Mouse (Mus musculus) embryonic fibroblast, embryonic 13.5 days (primary cell): ENCODE results near the gene Timm17b. TPM values are rescaled to one million over a fixed set of nuclear protein-coding genes. Genes with fewer than 3 reads are reported as not detected.
A peak's percentile ranks its signal among the peaks of the same experiment; 100 is the strongest.
"Not testable (repeated sequence)": the region's sequence is repeated elsewhere in the genome, so short reads cannot be mapped to it uniquely, and the experiment has no call there.

Source experiments
- H3K27ac ChIP-seq: 2 replicates; pipeline ENCODE4 v1.5.1; 2012; ENCODE audit warnings: low read length, control low read depth, inconsistent platforms; ENCODE audit not compliant: insufficient read depth
- H3K4me1 ChIP-seq: 2 replicates; pipeline ENCODE4 v1.6.1; 2011; ENCODE audit warnings: low read length; ENCODE audit not compliant: control insufficient read depth, insufficient read depth
- H3K4me3 ChIP-seq: 2 replicates; pipeline ENCODE4 v1.5.1; 2011; ENCODE audit warnings: mild to moderate bottlenecking, control low read depth, low read length; ENCODE audit not compliant: insufficient read depth
- CTCF ChIP-seq: IDR thresholded peaks from 2 replicates; pipeline ENCODE4 v1.5.1; 2011; ENCODE audit warnings: mild to moderate bottlenecking, control low read depth, low read length, moderate library complexity, borderline replicate concordance; ENCODE audit not compliant: insufficient read depth
- POLR2A ChIP-seq: IDR thresholded peaks from 2 replicates; pipeline ENCODE4 v1.6.1; 2011; ENCODE audit warnings: low read depth, mild to moderate bottlenecking, control low read depth, low read length, moderate library complexity
- polyA plus RNA-seq: library from polyadenylated mRNA; stranded (reverse); fragments of >200 nt; gene quantifications from 2 replicates; pipeline ENCODE4 v1.2.4, GENCODE M21; 2011; ENCODE audit warnings: low read depth; ENCODE audit not compliant: missing spikeins, insufficient read length

The Timm17b gene
- polyA plus RNA-seq, 1 experiment = 39.9 TPM

GRCm38 (mm10) chrX:7878007-7878419 lies 21.1 kb upstream of the Timm17b start, which contains the start of gene Pim2:
Pim2 (plus strand) TSS chrX:7878262.
- Histone ChIP-seq H3K27ac (no peak within 1 kb of the TSS), H3K4me1 (0 out of 2 replicates have a peak, but pooled peaks cover 5% of the 10 kb centered on the region), H3K4me3 (peak within 1 kb of the TSS; percentile 28)
- TF ChIP-seq CTCF = no peak
- no peak for TF ChIP-seq POLR2A

GRCm38 (mm10) chrX:7878495-7878894 lies 20.7 kb upstream of the Timm17b start:
- TF ChIP-seq POLR2A = no peak
- TF ChIP-seq CTCF = no peak
- 0 out of 2 replicates have a peak, but pooled peaks cover 5% of the 10 kb centered on the region for H3K4me1 ChIP-seq
- H3K27ac ChIP-seq = no peak overlapping the region
- peak overlapping the region; percentile 14; the same call in 1 of the 2 replicates for H3K4me3 ChIP-seq

GRCm38 (mm10) chrX:7879819-7880218 lies 19.3 kb upstream of the Timm17b start:
- TF ChIP-seq CTCF = no peak
- TF ChIP-seq POLR2A = no peak
- H3K4me3 ChIP-seq = no peak overlapping the region
- no peak overlapping the region for H3K27ac ChIP-seq
- H3K4me1 ChIP-seq = 0 out of 2 replicates have a peak, but pooled peaks cover 5% of the 10 kb centered on the region

- Histone ChIP-seq H3K4me3 (peak within 1 kb of the TSS; percentile 80), H3K4me1 (0 out of 2 replicates have a peak, but pooled peaks cover 5% of the 10 kb centered on the region), H3K27ac (peak within 1 kb of the TSS; percentile 69)
- TF ChIP-seq CTCF (no peak), POLR2A (peak; percentile 48)
These were observed 15.2 kb upstream of the Timm17b start, which contains the start of gene Slc35a2 for GRCm38 (mm10) chrX:7883841-7884567. Slc35a2 (plus strand) TSS chrX:7884028.

- H3K27ac ChIP-seq = peak overlapping the region; percentile 91; the same call in 1 of the 2 replicates
- no peaks in the 10 kb centered on the region for H3K4me1 ChIP-seq
- H3K4me3 ChIP-seq = peak overlapping the region; percentile 59
- TF ChIP-seq POLR2A (no peak), CTCF (no peak)
These were observed 946 bp upstream of the Timm17b start for GRCm38 (mm10) chrX:7898211-7898610.

GRCm38 (mm10) chrX:7904441-7904840 lies 5.3 kb downstream of the Timm17b start:
- no peaks in the 10 kb centered on the region for H3K4me1 ChIP-seq
- no peak overlapping the region for H3K4me3 ChIP-seq
- no peak overlapping the region for H3K27ac ChIP-seq
- TF ChIP-seq POLR2A (no peak), CTCF (no peak)

GRCm38 (mm10) chrX:7907735-7908134 lies 8.6 kb downstream of the Timm17b start, which contains the start of gene Gm10491:
Gm10491 (minus strand) TSS chrX:7907835.
- no peak for TF ChIP-seq POLR2A
- TF ChIP-seq CTCF = no peak
- no peaks in the 10 kb centered on the region for H3K4me1 ChIP-seq
- H3K4me3 ChIP-seq = no peak within 1 kb of the TSS
- H3K27ac ChIP-seq = no peak within 1 kb of the TSS

- H3K4me1 ChIP-seq, H3K4me3 ChIP-seq, H3K27ac ChIP-seq: not testable (repeated sequence)
These were observed 10.1 kb downstream of the Timm17b start, which contains the start of gene Gm10490 for GRCm38 (mm10) chrX:7909242-7909641. Gm10490 (plus strand) TSS chrX:7909542.

DNA sequence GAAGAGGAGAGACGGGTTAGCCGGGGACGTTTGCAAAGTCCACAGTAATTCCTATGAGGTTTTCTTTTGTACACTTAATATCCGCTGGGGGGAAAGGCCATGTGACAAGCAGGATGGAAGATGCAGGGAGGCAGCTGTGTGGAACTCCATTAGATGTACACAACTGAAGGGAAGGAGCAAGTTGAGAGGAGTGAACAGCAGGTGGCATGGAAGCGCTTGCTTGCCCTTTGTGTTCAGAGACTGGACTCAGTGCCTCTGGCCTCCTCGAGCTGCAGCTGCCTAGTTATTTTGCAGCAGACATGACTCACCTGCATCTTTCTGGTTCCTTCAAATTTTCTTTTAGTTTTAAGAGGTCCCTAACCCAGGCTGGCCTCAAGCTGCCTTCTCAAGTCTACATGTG lies 11.3 kb downstream of the Timm17b start:
- TF ChIP-seq CTCF (no peak), POLR2A (no peak)
- H3K4me1 ChIP-seq = no peaks in the 10 kb centered on the region
- no peak overlapping the region for H3K27ac ChIP-seq
- H3K4me3 ChIP-seq = no peak overlapping the region

- H3K4me1 ChIP-seq, H3K27ac ChIP-seq, H3K4me3 ChIP-seq: not testable (repeated sequence)
These were observed 16.5 kb downstream of the Timm17b start for GRCm38 (mm10) chrX:7915669-7916068.

DNA sequence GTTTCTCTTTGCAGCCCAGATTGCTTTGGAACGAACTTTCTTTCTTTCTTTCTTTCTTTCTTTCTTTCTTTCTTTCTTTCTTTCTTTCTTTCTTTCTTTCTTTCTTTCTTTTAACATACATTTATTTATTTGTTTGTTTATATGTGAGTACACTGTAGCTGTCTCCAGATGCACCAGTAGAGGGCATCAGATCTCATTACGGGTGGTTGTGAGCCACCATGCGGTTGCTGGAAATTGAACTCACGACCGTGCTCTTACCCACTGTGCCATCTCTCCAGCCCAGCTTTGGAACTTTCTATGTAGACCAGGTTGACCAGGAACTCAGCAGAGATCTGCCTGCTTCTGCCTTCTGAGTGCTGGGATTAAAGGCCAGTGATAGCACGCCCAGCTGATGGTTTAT lies 18.8 kb downstream of the Timm17b start:
- H3K27ac ChIP-seq, H3K4me3 ChIP-seq, H3K4me1 ChIP-seq: not testable (repeated sequence)
